Mouse (Mus musculus) adrenal gland, adult 2 months (tissue): ENCODE data around the gene 2210010C04Rik. TPM values are rescaled to one million over a fixed set of nuclear protein-coding genes. Genes with fewer than 3 reads are reported as not detected.

Source experiments
- DNase-seq: peaks from one replicate; pipeline ENCODE4 v3.0.0; 2021
- long read RNA-seq: library from polyadenylated mRNA; stranded (forward); transcript quantifications from one replicate; pipeline ENCODE4 v2.0.0, GENCODE M21; 2021
- polyA plus RNA-seq: library from polyadenylated mRNA; depleted of rRNA; stranded (reverse); fragments of >200 nt; gene quantifications from 2 replicates; pipeline ENCODE4 v1.2.3, GENCODE M21; 2012; rRNA removed
- total RNA-seq, 2 experiments: library from RNA; stranded (reverse); gene quantifications; 2 replicates each; pipeline ENCODE4 v1.2.3; 2021

2210010C04Rik gene
- total RNA-seq (not detected), polyA plus RNA-seq (0.08 TPM in 1 of 2 replicates, not detected in the other)
- long read RNA-seq, result 0 reads

- DNase-seq, result no peak
Observed at GRCm38 (mm10) chr6:41035409-41035808, at the start of gene 2210010C04Rik. Gene 2210010C04Rik, minus strand, starts transcription at chr6:41035509.

- DNase-seq, result no peak
Observed at GRCm38 (mm10) chr6:41080121-41080520, 44.8 kb upstream of the 2210010C04Rik start.

- no peak for DNase-seq
Observed at GRCm38 (mm10) chr6:41078539-41079303, 43.4 kb upstream of the 2210010C04Rik start.

GRCm38 (mm10) chr6:41075753-41076152 lies 40.4 kb upstream of the 2210010C04Rik start:
- no peak for DNase-seq

- DNase-seq, result no peak
Observed at GRCm38 (mm10) chr6:41063332-41063731, 28.0 kb upstream of the 2210010C04Rik start.

GRCm38 (mm10) chr6:41062746-41063145 lies 27.4 kb upstream of the 2210010C04Rik start:
- DNase-seq, result no peak

- DNase-seq, result no peak
Observed at GRCm38 (mm10) chr6:41062081-41062480, 26.8 kb upstream of the 2210010C04Rik start.

- DNase-seq, result no peak
Observed at GRCm38 (mm10) chr6:41061085-41061484, 25.8 kb upstream of the 2210010C04Rik start.

GRCm38 (mm10) chr6:41057653-41058052 lies 22.3 kb upstream of the 2210010C04Rik start:
- no peak for DNase-seq

GRCm38 (mm10) chr6:41055581-41055980 lies 20.3 kb upstream of the 2210010C04Rik start:
- DNase-seq, result peak; percentile 3

- no peak for DNase-seq
Observed at GRCm38 (mm10) chr6:41054379-41054778, 19.1 kb upstream of the 2210010C04Rik start.

- no peak for DNase-seq
Observed at GRCm38 (mm10) chr6:41051824-41052223, 16.5 kb upstream of the 2210010C04Rik start.

GRCm38 (mm10) chr6:41048602-41049001 lies 13.3 kb upstream of the 2210010C04Rik start:
- DNase-seq, result no peak

GRCm38 (mm10) chr6:41047961-41048360 lies 12.7 kb upstream of the 2210010C04Rik start:
- DNase-seq, result no peak

GRCm38 (mm10) chr6:41047202-41047601 lies 11.9 kb upstream of the 2210010C04Rik start:
- no peak for DNase-seq

GRCm38 (mm10) chr6:41046553-41046952 lies 11.2 kb upstream of the 2210010C04Rik start:
- DNase-seq, result no peak

GRCm38 (mm10) chr6:41044753-41045152 lies 9.4 kb upstream of the 2210010C04Rik start:
- DNase-seq, result no peak

GRCm38 (mm10) chr6:41044314-41044713 lies 9.0 kb upstream of the 2210010C04Rik start:
- no peak for DNase-seq

GRCm38 (mm10) chr6:41032802-41033201 lies 2.5 kb downstream of the 2210010C04Rik start:
- DNase-seq, result no peak

GRCm38 (mm10) chr6:41032231-41032630 lies 3.1 kb downstream of the 2210010C04Rik start:
- no peak for DNase-seq

- DNase-seq, result no peak
Observed at GRCm38 (mm10) chr6:41030821-41031220, 4.5 kb downstream of the 2210010C04Rik start.

GRCm38 (mm10) chr6:41027053-41027452 lies 8.3 kb downstream of the 2210010C04Rik start:
- DNase-seq, result no peak

GRCm38 (mm10) chr6:41025873-41026650 lies 9.2 kb downstream of the 2210010C04Rik start:
- DNase-seq, result no peak
